Comparison of ENCODE assay signal across 8 mouse cellular contexts in genomic region chr16:32644069-32644800, GRCm38 (mm10). TPM values are rescaled to one million over a fixed set of nuclear protein-coding genes. Genes with fewer than 3 reads are reported as not detected.
DNase-seq lines count a peak whose midpoint lies in the region; ATAC-seq and TF ChIP-seq lines count a peak whose summit lies in the region.

No protein-coding gene starts in this region.

- H3K4me3 ChIP-seq in heart, embryonic 15.5 days = peak overlapping the region; percentile 84
- peak overlapping the region; percentile 95 for H3K4me3 ChIP-seq in midbrain, embryonic 10.5 days
- peak overlapping the region; percentile 89 for H3K4me3 ChIP-seq in stomach, embryonic 14.5 days (ENCODE audit: low read depth, low read length)

- no peak for TF ChIP-seq CTCF in Patski (IDR thresholded peaks at IDR 0.05)

- under 1% methylated on average over 71 of the region's 82 CpGs for WGBS in heart, embryonic 15.5 days
- 3% methylated on average over 80 of the region's 82 CpGs for WGBS in midbrain, embryonic 10.5 days
- WGBS in stomach, embryonic 14.5 days = 1% methylated on average over 71 of the region's 82 CpGs

- H3K4me1 ChIP-seq in heart, embryonic 15.5 days (replicated peaks) = peaks cover 28% of the 10 kb centered on the region
- peaks cover 38% of the 10 kb centered on the region for H3K4me1 ChIP-seq in midbrain, embryonic 10.5 days
- H3K4me1 ChIP-seq in stomach, embryonic 14.5 days (ENCODE audit: control insufficient read depth, insufficient read depth, low read length) = peaks cover 17% of the 10 kb centered on the region

- peak overlapping the region; percentile 93 for H3K9ac ChIP-seq in heart, embryonic 15.5 days
- peak overlapping the region; percentile 80 for H3K9ac ChIP-seq in stomach, embryonic 14.5 days (replicated peaks; ENCODE audit: low read depth, low read length)

- no peaks in the 10 kb centered on the region for H3K9me3 ChIP-seq in heart, embryonic 15.5 days (replicated peaks)
- H3K9me3 ChIP-seq in midbrain, embryonic 10.5 days (replicated peaks) = no peaks in the 10 kb centered on the region
- H3K9me3 ChIP-seq in stomach, embryonic 14.5 days (ENCODE audit: control insufficient read depth, low read depth, low read length) = no peaks in the 10 kb centered on the region

- in situ Hi-C loops in Patski (cut with MboI; ENCODE audit: low pct_unique_long_range_greater_than_20kb) = no loop called here

- POLR2A ChIA-PET in Patski (lab: Charles Lee) = interaction anchor here (1.0 to 2.7 kb wide), 5 partner anchors 11 to 69 kb away, joined by 3 to 15 read pairs (median 3); no protein-coding TSS in a partner anchor

- no peaks in the 10 kb centered on the region for H3K36me3 ChIP-seq in heart, embryonic 15.5 days
- 0 out of 2 replicates have a peak, but pooled peaks cover 3% of the 10 kb centered on the region for H3K36me3 ChIP-seq in midbrain, embryonic 10.5 days
- no peaks in the 10 kb centered on the region for H3K36me3 ChIP-seq in stomach, embryonic 14.5 days (ENCODE audit: control insufficient read depth, insufficient read depth, low read length)

- ATAC-seq in Patski = peak; percentile 10
- peak; percentile 48 for ATAC-seq in heart, embryonic 15.5 days (replicated peaks; ENCODE audit: insufficient number of reproducible peaks, insufficient read depth, low FRiP score, low read depth)
- ATAC-seq in stomach, embryonic 14.5 days (ENCODE audit: insufficient number of reproducible peaks, insufficient read depth, low FRiP score, low read depth) = peak; percentile 68

- no peaks in the 10 kb centered on the region for H3K27me3 ChIP-seq in Patski
- H3K27me3 ChIP-seq in heart, embryonic 15.5 days = no peaks in the 10 kb centered on the region
- no peaks in the 10 kb centered on the region; the same call in 1 of the 2 replicates for H3K27me3 ChIP-seq in midbrain, embryonic 10.5 days (ENCODE audit: low read depth, poor library complexity, severe bottlenecking)
- H3K27me3 ChIP-seq in stomach, embryonic 14.5 days (ENCODE audit: control insufficient read depth, insufficient read depth, low read length) = no peaks in the 10 kb centered on the region

- H3K4me2 ChIP-seq in heart, embryonic 15.5 days = peak overlapping the region; percentile 97
- peak overlapping the region; percentile 84 for H3K4me2 ChIP-seq in stomach, embryonic 14.5 days (replicated peaks; ENCODE audit: low read depth, low read length)

- H3K27ac ChIP-seq in heart, embryonic 15.5 days = peak overlapping the region; percentile 76
- H3K27ac ChIP-seq in midbrain, embryonic 10.5 days (replicated peaks) = peak overlapping the region; percentile 96
- H3K27ac ChIP-seq in stomach, embryonic 14.5 days (ENCODE audit: low read length) = peak overlapping the region; percentile 89

- DNase-seq in gastrocnemius, postnatal 10 days = peak; percentile 61
- DNase-seq in gastrocnemius, adult 8-10 months (ENCODE audit: low spot score in 2 of 2) = no peak
- DNase-seq in Patski (ENCODE audit: low read depth, low spot score) = no peak
- DNase-seq in embryo, embryonic 11 days = peak; percentile 71
- peak; percentile 64 to 77 for DNase-seq in kidney, postnatal 4 days
- DNase-seq in midbrain, embryonic 10.5 days (ENCODE audit: low spot score) = peak; percentile 72

- CTCF ChIA-PET in Patski (lab: Charles Lee) = interaction anchor here (1.0 to 1.7 kb wide), 3 partner anchors 13 to 53 kb away, joined by 3 to 7 read pairs (median 3); no protein-coding TSS in a partner anchor

RNA-seq across cellular contexts. Expression of gene Tnk2, which starts 0.6 kb away (rescaled TPM):
- total RNA-seq in gastrocnemius, postnatal 10 days (2021) = 10 to 100 TPM; 51.6 to 82.2 TPM
- 10 to 100 TPM; 43.7 to 58.1 (median 46.2) TPM for total RNA-seq in gastrocnemius, adult 8-10 months (2022)
- polyA plus RNA-seq in Patski (2021) = 72.0 TPM
- 6.9 and 9.5 TPM in 2 replicates for polyA plus RNA-seq in heart, embryonic 15.5 days (2015; fragmentation: Nextera tagmentation; extraction: Ambion mirVana)
- polyA plus RNA-seq in midbrain, embryonic 10.5 days (2016; fragmentation: Nextera tagmentation; extraction: Ambion mirVana) = 8.4 and 9.8 TPM in 2 replicates
- polyA plus RNA-seq in stomach, embryonic 14.5 days (2014; fragmentation: Nextera tagmentation; extraction: Ambion mirVana) = 13.1 and 17.1 TPM in 2 replicates

RNA-seq across cellular contexts. Expression of gene Tfrc, which starts 35.5 kb away (rescaled TPM):
- 100 to 1,000 TPM; 160 to 197 TPM for total RNA-seq in gastrocnemius, postnatal 10 days (2021)
- total RNA-seq in gastrocnemius, adult 8-10 months (2022) = 10 to 100 TPM; 46.2 to 82.1 (median 70.2) TPM
- 84.9 TPM for polyA plus RNA-seq in Patski (2021)
- polyA plus RNA-seq in heart, embryonic 15.5 days (2015; fragmentation: Nextera tagmentation; extraction: Ambion mirVana) = 34.5 and 34.8 TPM in 2 replicates
- polyA plus RNA-seq in midbrain, embryonic 10.5 days (2016; fragmentation: Nextera tagmentation; extraction: Ambion mirVana) = 68.7 and 71.9 TPM in 2 replicates
- 60.5 and 73.2 TPM in 2 replicates for polyA plus RNA-seq in stomach, embryonic 14.5 days (2014; fragmentation: Nextera tagmentation; extraction: Ambion mirVana)

Comparison
In these comparisons a context has a peak if more than half of its experiments do, and no peak if none do; other contexts are left out.
1. DNase-seq: peak in gastrocnemius, postnatal 10 days (single experiment), embryo, embryonic 11 days (single experiment), kidney, postnatal 4 days (2 of 2) and midbrain, embryonic 10.5 days (single experiment); none in gastrocnemius, adult 8-10 months (0 of 2) and Patski (single experiment).
2. ATAC-seq: peak in every context shown above with its lines; median percentile 68 in stomach, embryonic 14.5 days; 48 in heart, embryonic 15.5 days; 10 in Patski.
3. Peak in every context shown above with its lines, with median percentiles within 50 percentile points of each other: H3K27ac ChIP-seq and H3K4me3 ChIP-seq.